Mouse (Mus musculus) heart, postnatal 25 days (tissue): Measurements from ENCODE around the gene Prkd2. TPM values are rescaled to one million over a fixed set of nuclear protein-coding genes. Genes with fewer than 3 reads are reported as not detected.

Experiments
- DNase-seq: peaks from one replicate; pipeline ENCODE4 v3.0.0; 2022; ENCODE audit warnings: low spot score
- intact Hi-C: fragments of 180-260 bp; cut with DNase I; formaldehyde crosslinking; loops from one replicate; pipeline ENCODE4 v1.15.1; 2025
- total RNA-seq, 2 experiments: library from RNA; stranded (reverse); gene quantifications; 2 replicates each; pipeline ENCODE4 v1.2.3; 2021

Gene Prkd2
- total RNA-seq, 2 experiments from 2014 or later: 18.0 to 22.9 TPM

DNA sequence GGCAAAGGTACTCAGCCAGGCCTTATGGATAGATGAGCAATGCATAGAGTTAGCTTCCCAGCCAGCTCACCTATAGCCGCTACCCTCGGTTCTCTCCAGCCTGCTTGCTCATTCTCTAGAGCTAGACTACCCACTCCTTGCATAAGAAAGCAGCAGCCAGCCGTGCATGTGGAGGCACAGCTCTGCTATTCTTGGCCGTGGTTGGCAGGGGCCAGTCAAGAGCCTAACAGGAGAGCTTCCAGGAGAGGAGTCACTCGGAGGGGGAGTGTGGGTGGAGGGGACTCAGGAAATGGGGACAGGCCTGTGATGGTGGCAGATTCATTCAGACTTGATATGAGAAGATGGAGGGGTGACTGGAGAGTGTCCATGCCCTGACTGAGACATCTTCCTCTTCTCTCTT, 19.0 kb upstream of the Prkd2 start:
- intact Hi-C loops: loop anchor here (2.0 kb wide), 1 partner anchor 69 kb away; no protein-coding TSS in a partner anchor
- no peak for DNase-seq

DNA sequence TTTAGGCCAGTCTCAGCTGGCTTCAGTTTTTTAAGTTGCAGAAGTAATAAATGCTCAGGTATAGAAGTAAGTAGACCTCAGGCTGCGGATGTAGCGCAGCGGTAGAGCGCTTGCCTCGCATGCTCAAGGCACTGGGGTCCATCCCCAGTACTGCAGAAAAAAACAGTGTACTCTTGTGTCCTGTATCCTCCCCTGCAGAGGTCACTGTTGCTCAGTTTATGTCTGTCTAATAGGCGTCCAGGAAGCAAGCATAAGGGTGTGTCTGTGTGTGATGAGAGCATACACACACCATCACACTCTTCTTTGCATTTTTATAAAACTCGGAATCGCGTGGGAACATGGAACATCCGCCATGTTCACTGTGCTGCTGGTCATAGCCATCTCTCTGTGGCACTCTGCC, 16.9 kb upstream of the Prkd2 start:
- intact Hi-C loops: loop anchor here (2.0 kb wide), 2 partner anchors 33 to 67 kb away; no protein-coding TSS in a partner anchor
- DNase-seq: no peak

DNA sequence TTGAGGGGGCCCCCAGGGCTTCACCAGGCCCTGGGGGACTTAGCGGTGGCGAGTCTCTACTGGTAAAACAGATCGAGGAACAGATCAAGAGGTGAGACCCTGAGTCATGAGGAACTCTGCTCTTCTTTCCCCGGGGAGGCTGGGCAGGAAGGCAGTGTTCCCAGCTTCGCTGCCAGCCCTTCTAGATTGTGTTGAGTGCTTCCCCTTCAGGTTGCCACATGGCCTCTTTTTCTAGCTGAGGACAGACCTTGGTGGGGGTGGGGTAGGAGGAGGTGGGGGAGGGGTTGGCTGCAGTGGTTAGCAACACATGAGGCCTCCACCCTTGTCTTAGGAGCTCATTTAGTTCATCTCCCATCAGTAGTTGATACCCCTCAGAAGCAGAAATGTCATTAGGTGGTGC, 16.1 kb upstream of the Prkd2 start:
- intact Hi-C loops: loop anchor here (2.0 kb wide), 1 partner anchor 32 kb away; no protein-coding TSS in a partner anchor

DNA sequence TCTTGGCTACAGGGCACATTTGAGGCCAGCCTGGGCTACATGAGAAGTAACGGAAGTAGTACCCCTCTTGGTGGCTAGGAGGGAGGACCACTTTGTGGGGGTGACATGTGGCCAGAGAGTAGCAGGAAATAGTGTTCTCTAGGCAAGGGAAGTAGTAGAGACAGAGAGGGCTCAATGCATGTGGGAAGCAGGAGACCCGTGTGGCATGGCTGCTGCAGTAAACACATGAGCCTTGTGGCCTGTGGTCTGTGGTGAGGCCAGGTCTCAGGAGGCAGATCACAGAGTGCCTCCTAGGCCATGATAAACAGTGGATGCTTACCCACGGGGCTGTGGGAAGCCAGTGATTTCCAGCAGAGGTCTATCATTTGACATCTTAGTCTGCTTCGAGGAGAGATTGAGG, 15.4 kb upstream of the Prkd2 start:
- no peak for DNase-seq
- intact Hi-C loops: loop anchor here (2.0 kb wide), 1 partner anchor 32 kb away; no protein-coding TSS in a partner anchor

More for the DNA sequence above, 16.1 kb upstream of the Prkd2 start:
- no peak for DNase-seq

DNA sequence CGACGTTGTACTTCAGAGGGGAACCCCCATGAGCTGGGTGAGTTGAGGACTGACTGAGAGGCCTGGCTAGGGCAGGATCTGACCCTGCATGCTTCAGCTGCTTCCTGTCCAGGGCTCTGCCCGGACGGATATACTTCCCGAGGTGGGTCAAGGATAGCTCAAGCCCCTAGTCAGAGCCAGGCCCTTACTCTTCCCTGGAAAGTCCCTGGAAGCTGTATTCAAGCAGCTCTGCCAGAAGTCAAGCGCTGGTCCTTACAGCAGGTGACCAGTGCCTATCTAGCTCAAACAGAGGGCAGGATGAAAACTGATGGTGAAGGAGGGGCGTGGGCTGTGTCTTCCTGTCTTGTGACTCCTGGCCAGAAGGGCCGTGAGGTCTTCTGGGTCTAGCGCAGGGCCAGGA, 12.3 kb upstream of the Prkd2 start:
- no peak for DNase-seq
- intact Hi-C loops: loop anchor here (2.0 kb wide), 1 partner anchor 18 kb away; no protein-coding TSS in a partner anchor

DNA sequence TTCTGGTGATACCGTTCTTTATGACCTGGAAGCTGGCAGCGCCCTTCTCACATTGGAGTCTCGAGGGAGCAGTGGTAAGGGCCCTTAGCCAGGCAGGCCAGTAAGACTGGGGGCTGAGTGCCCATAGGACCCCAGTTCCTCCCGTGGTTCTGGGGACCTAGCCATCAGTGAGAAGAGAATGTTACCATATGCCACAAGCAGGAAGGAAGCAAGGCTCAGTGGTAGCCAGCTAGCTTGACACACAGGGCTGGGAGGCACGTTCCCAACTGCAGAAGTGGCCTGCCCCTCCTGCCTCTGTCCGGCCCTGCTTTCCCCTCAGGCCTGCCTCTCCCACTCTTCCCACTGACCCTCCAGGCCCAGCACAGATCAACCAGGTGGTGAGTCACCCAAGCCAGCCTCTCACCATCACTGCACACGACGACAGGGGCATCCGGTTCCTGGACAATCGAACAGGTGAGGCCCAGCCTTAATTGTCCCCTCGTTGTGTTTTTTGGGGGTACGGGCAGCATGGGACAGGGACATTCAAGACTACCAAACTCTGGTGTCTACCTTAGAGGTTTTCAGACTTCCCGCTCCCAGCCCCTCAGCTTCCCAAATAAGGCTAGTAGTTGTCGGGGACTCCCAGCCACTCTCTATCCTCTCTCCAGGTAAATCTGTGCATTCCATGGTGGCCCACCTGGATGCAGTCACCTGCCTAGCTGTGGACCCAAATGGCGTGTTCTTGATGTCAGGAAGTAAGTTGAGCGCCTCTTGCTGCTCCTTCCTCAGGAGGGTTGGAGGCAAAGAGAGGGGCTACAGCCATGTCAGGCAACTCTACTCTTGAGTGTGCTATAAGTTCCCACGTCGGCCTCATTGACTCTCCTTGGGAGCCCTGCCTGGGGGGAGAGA, 4.5 kb upstream of the Prkd2 start:
- intact Hi-C loops: no loop called here
- DNase-seq: no peak

DNA sequence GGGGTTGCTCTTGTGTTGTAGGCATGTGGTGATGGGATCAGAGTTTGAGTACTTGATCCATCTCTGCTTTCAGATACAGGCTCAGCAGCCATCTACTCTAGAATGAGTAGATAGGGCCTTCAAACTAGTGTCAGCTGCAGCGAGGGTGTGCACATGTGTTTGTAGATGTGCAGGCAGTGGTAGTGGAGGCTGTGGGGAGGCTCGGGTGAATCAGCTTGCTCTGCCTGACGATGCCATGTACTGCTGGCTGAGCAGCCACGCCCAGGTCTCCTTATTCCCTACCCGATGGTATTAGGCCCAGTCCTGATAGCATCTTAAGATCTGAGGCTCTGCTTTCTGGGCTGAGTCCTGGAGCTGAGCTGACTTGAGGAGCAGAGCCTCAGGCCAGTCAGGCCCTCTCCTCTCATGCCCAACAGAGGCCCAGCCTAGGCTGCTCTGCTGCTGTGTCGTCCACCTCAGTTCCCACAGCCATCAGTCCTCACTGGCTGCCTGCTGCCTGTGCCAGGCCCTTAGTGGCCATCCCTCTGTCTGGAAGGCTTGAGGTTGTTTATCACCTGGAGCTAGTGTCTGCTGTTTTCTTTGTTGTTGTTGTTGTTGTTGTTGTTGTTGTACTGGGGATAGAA, 3.8 kb upstream of the Prkd2 start:
- no peak for DNase-seq
- intact Hi-C loops: no loop called here

DNA sequence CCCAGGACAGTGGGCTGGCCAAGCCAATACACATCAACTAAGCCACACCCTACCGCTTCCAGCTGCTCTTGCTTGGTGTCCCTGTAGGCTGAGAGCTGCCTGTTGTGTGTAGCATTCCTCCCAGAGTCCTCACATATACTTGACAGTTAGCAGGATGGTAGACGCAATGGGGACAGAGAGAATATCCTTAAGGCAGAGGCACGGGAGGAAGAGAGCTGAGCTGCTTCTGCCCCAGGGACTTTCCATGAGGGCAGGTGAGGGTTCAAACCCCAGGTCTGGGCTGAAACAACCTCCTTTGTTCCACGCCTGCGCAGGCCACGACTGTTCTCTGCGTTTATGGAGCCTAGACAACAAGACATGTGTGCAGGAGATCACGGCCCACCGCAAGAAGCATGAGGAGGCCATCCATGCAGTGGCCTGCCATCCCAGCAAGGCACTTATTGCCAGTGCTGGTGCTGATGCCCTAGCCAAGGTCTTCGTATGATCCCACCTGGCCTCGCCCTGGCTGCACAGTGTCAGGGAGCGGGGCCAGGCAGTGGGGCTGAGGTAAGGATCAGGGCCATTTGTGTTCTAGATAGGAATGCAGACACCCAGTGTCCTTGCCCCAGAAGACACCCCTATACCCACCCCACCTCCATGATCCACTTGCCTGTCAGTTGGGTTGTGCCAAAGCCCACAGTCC, 3.1 kb upstream of the Prkd2 start:
- no peak for DNase-seq
- intact Hi-C loops: no loop called here

DNA sequence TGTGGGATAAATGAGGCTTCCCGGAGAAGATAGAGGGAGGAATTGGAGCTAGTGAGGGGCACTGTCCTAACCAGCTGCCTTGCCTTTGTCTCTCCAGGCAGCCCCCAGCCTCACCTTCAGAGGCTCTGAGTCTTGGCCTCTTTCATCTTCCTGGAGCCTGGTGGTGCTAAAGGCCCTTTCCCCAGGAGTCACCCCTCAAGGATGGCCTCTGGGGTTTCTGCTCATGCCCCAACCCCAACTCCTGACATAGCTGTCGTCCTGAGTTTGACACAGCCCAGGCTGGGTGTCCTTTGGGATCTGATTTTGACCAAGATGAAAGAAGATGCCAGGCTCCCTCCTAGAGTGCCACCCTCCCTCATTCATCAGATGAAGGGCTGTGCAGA, 2.6 kb upstream of the Prkd2 start:
- intact Hi-C loops: no loop called here
- DNase-seq: no peak

DNA sequence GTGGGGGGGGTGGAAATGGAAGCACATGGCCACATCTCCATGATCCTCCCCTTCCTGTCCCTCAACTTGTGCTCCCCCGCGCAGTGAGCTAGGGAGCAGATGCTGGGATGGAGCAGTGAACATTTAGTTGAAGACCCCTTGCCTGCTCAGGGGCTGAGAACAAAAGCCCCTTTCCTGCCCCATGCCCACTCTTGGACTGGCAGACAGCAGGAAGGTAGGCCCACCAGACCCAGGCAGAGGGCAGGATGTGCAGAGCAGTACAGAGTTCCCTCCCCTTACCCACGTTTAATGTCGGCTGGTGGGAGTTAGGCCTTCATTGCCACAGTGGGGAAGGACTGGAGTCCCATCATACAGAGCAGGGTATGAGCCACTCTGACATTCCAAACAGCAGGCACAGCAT, 1.6 kb upstream of the Prkd2 start:
- intact Hi-C loops: no loop called here
- DNase-seq: no peak

DNA sequence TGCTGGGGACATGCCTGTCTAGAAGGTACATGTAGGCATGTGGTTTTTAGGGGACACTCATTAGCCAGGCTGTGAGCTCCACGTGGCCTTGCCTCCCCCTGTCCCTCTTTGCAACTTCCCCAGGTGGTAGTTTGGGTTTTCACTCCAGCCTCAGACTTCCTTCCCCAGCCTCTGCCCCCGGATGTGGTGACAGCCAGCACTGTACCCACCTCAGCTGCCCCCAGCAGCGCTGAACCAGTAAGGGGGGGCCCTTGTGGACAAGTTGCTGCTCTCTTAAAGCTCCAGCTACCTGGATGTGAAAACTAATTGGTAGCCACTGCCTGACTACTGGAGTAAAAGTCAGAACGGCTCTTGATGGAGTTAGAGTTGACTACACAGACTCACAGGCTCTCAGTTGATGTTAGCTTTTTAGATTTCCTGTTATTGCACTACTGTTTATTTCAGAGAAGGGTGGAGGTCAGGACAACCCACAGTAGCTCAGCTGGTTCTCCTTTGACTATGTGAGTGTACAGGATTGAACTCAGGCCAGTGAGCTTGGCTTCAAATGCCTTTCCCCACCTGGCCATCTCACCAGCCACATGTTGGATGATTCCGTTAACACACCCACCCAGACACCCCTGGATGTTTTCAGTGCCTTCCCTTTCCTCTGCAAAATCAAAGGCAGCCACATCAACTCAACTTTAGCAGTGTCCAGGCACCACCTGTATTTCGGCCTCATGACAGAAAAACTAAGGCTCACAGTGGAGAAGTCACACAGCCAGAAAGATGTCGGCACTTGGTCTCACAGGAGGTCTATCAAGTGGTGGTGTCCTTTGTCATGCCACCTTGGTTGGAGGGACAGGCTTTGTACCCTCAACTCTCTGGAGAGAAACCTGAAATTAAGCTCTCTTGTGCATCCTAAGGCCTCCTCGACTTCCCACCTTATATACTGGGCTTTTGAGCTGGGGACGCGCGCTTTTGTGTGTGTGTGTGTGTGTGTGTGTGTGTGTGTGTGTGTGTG, 841 bp upstream of the Prkd2 start:
- intact Hi-C loops: no loop called here
- no peak for DNase-seq

DNA sequence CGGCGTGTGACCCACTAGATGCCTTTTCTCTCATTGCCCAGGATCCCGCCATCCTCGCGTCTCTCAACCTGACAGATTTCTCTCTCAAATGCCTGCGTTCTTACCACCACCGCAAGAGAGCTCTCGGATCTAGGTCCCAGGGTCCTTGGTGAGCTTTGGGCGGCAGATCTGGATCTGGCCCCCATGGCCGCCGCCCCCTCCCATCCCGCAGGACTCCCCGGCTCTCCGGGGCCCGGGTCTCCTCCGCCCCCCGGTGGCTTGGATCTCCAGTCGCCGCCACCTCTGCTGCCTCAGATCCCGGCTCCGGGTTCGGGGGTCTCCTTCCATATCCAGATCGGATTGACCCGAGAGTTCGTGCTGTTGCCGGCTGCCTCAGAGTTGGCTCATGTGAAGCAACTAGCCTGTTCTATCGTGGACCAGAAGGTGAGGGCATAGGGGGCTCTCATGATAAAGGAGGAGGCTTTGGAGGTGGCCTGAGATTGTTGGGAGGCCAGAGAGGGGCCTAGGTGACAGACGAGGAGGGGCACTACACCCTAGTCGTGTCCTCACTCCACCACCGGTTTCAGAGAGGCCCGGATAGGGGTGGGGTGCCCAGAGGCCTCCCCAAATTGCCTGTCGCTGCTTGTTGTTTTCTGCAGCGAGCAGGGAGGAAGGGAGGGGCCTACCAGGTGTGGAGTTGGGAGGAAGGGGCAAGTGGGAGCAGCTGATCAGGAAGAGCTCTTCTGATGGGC, 904 bp downstream of the Prkd2 start:
- intact Hi-C loops: no loop called here
- peak; percentile 53 for DNase-seq

DNA sequence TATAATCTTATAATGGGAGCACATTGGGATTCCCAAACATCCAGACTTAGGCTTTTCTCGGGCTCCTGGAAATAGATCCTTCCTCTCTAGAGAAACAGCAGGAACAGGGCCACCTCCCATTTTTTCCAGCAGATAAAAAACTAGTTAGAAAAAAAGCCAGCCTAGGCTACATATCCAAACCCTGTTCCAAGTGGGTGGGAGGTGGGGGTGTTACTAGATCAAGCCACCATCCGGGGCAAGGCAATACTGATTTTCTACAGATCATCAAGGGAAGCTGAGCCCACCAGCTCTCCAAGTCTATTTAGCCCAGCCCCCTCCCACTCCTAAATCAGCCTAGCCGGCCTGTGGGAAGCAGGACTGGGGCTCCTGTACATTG, 2.0 kb downstream of the Prkd2 start:
- intact Hi-C loops: no loop called here
- no peak for DNase-seq

DNA sequence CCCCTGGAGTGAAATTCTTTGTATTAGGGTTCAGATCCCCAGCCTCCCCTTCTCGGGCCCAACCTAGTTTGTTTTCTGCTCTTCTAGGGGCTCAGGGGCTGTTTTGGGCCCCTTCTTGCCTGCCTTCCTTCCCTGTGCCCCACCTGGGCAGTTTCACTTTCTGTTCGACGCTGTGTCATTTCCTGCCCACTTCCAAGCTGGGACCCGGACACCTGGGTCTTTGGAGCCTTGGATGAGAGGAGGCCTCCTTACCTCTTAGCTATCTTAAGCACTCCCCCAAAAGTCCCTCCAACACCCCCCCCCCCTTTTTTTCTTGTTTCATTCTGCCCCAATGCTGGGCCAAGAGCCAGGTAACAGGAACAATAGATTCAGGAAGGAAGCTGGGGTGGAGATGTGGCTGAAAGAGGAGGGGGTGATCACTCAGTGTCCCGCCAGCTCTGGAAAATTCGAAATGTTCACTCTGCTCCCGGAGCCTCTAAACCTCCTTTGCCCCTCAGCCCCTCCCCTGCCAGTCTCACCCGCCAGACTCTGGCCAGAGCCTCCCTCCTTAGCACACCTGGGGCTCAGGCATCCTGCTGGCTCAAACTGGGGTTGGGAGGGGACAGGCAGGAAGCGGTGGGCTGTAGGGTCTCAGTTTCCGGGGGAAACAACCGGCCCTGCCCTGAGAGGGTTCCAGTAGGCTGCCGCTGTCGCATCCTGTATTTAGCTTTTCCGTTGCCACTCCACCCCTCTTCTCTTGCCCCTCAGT, 2.5 kb downstream of the Prkd2 start:
- intact Hi-C loops: no loop called here
- peak; percentile 63 for DNase-seq

DNA sequence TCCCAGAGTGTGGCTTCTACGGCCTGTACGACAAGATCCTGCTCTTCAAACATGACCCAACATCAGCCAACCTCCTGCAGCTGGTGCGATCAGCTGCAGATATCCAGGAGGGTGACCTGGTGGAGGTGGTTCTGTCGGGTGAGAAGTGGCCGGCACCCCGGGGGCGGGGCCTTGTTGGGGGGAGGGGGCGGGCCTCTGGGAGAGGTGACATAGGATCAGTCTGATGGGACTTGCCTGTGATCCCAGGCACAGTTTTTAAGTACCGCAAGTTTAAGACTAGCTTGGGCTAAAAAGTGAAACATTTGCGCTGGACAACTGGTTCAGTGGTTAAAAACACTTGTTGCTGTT, 3.1 kb downstream of the Prkd2 start:
- no peak for DNase-seq
- intact Hi-C loops: no loop called here

DNA sequence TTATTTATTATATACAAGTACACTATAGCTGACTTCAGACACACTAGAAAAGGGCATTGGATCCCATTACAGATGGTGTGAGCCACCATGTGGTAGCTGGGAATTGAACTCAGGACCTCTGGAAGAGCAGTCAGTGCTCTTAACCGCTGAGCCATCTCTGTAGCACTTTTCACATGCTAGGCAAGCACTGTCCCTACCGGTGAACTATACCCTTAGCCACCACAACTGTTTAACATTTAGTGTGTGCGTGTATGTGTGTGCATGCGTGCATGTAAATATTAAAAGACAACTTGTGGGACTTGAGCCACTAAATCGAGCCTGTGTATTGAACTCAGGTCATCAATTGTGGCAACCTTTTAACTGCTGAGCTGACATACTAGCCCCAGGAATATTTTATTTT, 4.1 kb downstream of the Prkd2 start:
- intact Hi-C loops: no loop called here
- DNase-seq: no peak

DNA sequence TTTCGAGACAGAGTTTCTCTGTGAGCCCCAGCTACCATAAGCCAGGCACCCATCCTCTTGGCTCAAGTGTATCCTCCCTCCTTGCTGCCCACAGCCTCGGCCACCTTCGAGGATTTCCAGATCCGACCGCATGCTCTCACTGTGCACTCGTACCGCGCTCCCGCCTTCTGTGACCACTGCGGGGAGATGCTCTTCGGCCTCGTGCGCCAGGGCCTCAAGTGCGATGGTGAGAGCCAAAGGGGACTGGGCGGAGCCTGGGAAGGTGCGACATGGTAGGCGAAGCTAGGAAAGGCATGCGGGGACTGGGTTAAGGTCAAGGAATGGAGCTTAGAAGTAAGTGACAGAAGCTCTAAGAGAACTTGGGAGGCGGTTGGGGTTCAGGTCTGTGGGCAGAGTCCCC, 4.8 kb downstream of the Prkd2 start:
- no peak for DNase-seq
- intact Hi-C loops: no loop called here

DNA sequence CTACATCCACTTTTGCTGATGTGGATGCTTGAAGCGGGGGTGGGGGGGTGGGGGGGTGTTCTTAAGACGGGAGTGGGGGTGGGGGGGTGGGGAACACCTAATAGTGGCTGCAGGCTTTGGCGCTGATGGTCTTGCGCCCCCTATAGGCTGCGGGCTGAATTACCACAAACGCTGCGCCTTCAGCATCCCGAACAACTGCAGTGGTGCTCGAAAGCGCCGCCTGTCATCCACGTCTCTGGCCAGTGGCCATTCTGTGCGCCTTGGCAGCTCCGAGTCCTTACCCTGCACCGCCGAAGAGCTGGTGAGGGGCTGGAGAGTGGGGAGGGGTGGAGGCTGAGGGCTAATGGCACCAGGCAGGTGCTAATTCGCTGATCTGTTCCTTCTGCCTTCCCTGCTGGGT, 5.9 kb downstream of the Prkd2 start:
- DNase-seq: no peak
- intact Hi-C loops: loop anchor here (2.0 kb wide), 1 partner anchor 18 kb away; no protein-coding TSS in a partner anchor
